ENCODE assay signal across 1 mouse cellular context in the genomic region with DNA sequence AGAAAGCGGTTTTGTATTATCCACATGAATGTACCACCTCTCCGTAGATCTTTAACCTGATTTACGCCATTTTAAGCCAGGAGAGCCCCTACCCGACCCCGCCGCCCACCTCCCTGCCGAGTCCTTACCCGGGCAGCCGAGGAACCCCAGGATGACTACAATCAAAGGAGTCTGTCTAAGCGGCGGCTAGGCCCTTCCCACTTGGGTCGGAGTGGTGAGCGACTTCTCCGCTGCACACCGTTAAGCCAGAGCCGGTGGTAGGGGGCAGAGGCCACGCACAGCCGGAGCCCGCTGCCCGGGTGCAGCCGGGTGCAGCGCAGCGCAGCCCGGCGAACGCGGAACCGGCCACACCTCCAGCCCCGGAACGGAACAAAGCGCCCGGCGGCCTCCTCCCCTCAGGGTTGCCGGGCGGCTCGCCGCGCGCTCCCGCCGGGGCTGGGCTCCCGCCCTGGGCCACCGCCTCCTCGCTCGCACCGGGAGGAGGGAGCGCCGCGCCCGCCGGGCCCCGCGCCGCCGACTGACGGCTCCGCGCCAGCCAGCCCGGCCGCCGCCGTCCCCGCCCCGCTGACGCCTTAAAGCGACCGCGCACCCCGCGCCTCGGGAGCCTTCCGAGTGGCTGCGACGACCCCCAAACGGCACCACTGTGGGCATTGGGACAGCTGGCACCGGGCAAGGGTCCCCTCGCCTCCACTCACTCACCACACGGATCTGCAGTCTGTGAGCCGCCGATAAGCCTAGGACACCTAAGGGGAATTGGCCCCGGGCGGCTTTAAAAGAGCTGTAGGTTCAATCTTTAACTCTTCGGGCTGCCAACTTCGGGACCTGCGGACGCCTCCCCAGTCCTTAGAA.
TF ChIP-seq lines count a peak whose summit lies in the region.

No protein-coding gene starts in this region.

TF ChIP-seq in C2C12, 6 proteins besides CTCF, POLR2A, EP300 and RAD21 (continued from another document):
- no peak for TF ChIP-seq MAX (IDR thresholded peaks at IDR 0.05)
- TF ChIP-seq FOSL1 (IDR thresholded peaks at IDR 0.05; ENCODE audit: insufficient read depth, low read length, poor library complexity, severe bottlenecking): no peak
